Mouse (Mus musculus) central nervous system, embryonic 18 days (tissue): ENCODE data around the gene Wipi2. TPM values are rescaled to one million over a fixed set of nuclear protein-coding genes. Genes with fewer than 3 reads are reported as not detected.

Experiments used
- polyA plus RNA-seq: library from polyadenylated mRNA; depleted of rRNA; stranded (reverse); fragments of >200 nt; gene quantifications from 2 replicates; pipeline ENCODE4 v1.2.3, GENCODE M21; 2012; rRNA removed

Wipi2 gene
- polyA plus RNA-seq, result 45.6 and 46.2 TPM in 2 replicates

DNA sequence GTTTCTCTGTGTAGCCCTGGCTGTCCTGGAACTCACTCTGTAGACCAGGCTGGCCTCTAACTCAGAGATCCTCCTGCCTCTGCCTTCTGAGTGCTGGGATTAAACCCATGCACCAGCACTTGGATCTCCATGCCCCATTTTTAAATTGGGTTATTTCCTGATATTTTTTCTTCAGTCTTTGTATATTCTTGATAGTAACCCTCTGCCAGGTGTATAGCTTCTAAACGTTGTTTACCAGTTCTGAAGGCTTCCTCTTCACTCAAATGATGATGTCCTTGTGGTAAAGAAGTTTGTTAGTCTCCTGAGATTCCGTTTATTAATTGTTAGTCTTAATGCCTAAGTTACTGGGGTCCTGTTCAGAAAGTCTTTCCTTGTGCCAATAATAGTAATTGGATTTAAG is at the start of gene Wipi2:
Gene Wipi2, plus strand, starts transcription at position 301 of the 400 bp plus-strand sequence.

GRCm38 (mm10) chr5:142608259-142608988 is 19.1 kb upstream of the Wipi2 start, which contains the start of gene Mmd2:
Mmd2 (minus strand) TSS chr5:142608800.

DNA sequence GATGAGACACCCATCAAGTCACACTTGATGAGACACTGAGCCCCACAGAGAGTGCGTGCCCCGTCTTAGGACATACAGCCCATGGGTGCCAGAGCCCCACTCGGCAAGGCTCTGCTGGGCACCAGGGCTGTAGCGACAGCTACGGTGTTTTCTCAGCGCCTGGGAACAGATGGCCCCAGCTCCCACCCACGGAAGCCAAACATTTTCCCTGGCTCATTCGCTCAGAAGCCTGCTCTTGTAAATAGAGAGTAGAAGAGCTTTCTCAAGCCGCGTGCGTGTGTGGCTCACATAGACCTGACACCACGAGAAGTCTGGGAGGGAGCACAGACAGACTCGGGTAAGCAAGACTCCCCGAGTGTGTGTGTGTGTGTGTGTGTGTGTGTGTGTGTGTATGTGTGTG is 64.8 kb downstream of the Wipi2 start, which contains the start of gene Slc29a4:
Gene Slc29a4, plus strand, starts transcription at position 265 of the 400 bp plus-strand sequence.

Other genes starting within 250 kb of the Wipi2 start
- gene Foxk1, start 226.2 kb upstream of the Wipi2 start, polyA plus RNA-seq, result 11.4 and 11.9 TPM in 2 replicates
- gene Ap5z1, start 163.8 kb upstream of the Wipi2 start, polyA plus RNA-seq, result 21.9 and 23.1 TPM in 2 replicates
- 0.41 and 0.57 TPM in 2 replicates for gene Papolb, start 97.6 kb upstream of the Wipi2 start, polyA plus RNA-seq
- gene Radil, start 76.6 kb upstream of the Wipi2 start, polyA plus RNA-seq, result 25.4 and 27.2 TPM in 2 replicates
- gene Mmd2, start 18.9 kb upstream of the Wipi2 start, polyA plus RNA-seq, result 51.9 and 52.0 TPM in 2 replicates
- 83.1 and 104 TPM in 2 replicates for gene Slc29a4, start 64.8 kb downstream of the Wipi2 start, polyA plus RNA-seq
- gene Tnrc18, start 190.0 kb downstream of the Wipi2 start, polyA plus RNA-seq, result 41.2 and 52.4 TPM in 2 replicates